Mouse (Mus musculus) C2C12 (cell line): ENCODE data around the gene Bcl2.

Source experiments
- CEBPB ChIP-seq: IDR thresholded peaks from one replicate; pipeline ENCODE4 v1.6.1; 2011; ENCODE audit warnings: low read depth, mild to moderate bottlenecking, control low read depth, moderate library complexity
- CTCF ChIP-seq: IDR thresholded peaks from one replicate; pipeline ENCODE4 v1.5.1; 2011; ENCODE audit not compliant: control insufficient read depth, insufficient read depth, insufficient read length
- FOSL1 ChIP-seq: IDR thresholded peaks from one replicate; pipeline ENCODE4 v1.8.0; 2011; ENCODE audit warnings: mild to moderate bottlenecking, low read length; ENCODE audit not compliant: poor library complexity, insufficient read depth, severe bottlenecking
- MAX ChIP-seq: IDR thresholded peaks from one replicate; pipeline ENCODE4 v1.6.1; 2011; ENCODE audit warnings: mild to moderate bottlenecking, control low read depth
- MYOD1 ChIP-seq: IDR thresholded peaks from one replicate; pipeline ENCODE4 v1.6.1; 2011; ENCODE audit warnings: low read depth; ENCODE audit not compliant: control insufficient read depth, insufficient read length
- MYOG ChIP-seq: IDR thresholded peaks from one replicate; pipeline ENCODE4 v1.6.1; 2011; ENCODE audit not compliant: control insufficient read depth, insufficient read length; ENCODE audit errors: extremely low read depth
- USF1 ChIP-seq: IDR thresholded peaks from one replicate; pipeline ENCODE4 v1.6.1; 2011; ENCODE audit warnings: low read depth, mild to moderate bottlenecking, control low read depth, moderate library complexity

DNA sequence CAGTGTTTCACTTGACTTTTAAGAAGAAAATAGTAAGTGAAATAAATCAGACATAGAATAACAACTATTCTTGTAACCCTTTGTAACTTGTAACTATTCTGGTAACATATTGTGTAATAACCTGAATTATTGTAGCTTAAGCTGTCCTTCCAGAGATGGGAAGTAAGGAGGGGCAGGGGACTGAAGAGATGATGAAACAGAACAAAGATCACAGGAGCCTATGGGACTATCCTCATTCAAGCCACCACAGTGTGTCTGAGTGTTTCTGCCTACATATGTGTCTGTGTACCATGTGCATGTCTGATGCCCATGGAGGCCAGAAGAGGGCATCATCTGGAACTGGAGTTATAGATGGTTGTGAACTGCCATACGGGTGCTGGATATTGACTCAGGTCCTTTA is 49.1 kb downstream of the Bcl2 start:
- TF ChIP-seq CTCF (no peak), MAX (no peak), USF1 (no peak), MYOD1 (no peak), CEBPB (no peak), MYOG (no peak), FOSL1 (no peak)
